Mouse (Mus musculus): ENCODE data around the gene Arf1.

Gene Arf1

GRCm38 (mm10) chr11:59228122-59228953 is at the start of gene Arf1:
Arf1 (minus strand) TSS chr11:59228270.
- DNase-seq: peak; percentile 98

- DNase-seq: peak; percentile 36
These were observed 48.8 kb upstream of the Arf1 start for GRCm38 (mm10) chr11:59276877-59277276.

GRCm38 (mm10) chr11:59274184-59274583 is 46.1 kb upstream of the Arf1 start:
- no peak for DNase-seq

- DNase-seq: no peak
These were observed 38.7 kb upstream of the Arf1 start for GRCm38 (mm10) chr11:59266727-59267126.

GRCm38 (mm10) chr11:59265154-59265813 is 37.2 kb upstream of the Arf1 start:
- no peak for DNase-seq

- DNase-seq: no peak
These were observed 36.5 kb upstream of the Arf1 start for GRCm38 (mm10) chr11:59264593-59264992.

- peak; percentile 16 for DNase-seq
These were observed 35.9 kb upstream of the Arf1 start for GRCm38 (mm10) chr11:59263870-59264563.

GRCm38 (mm10) chr11:59262308-59262707 is 34.2 kb upstream of the Arf1 start:
- no peak for DNase-seq

- DNase-seq: no peak
These were observed 32.8 kb upstream of the Arf1 start for GRCm38 (mm10) chr11:59260706-59261493.

- DNase-seq: no peak
These were observed 31.6 kb upstream of the Arf1 start for GRCm38 (mm10) chr11:59259647-59260046.

GRCm38 (mm10) chr11:59248101-59248500 is 20.0 kb upstream of the Arf1 start:
- no peak for DNase-seq

GRCm38 (mm10) chr11:59243856-59244255 is 15.8 kb upstream of the Arf1 start:
- no peak for DNase-seq

GRCm38 (mm10) chr11:59241841-59242240 is 13.8 kb upstream of the Arf1 start:
- no peak for DNase-seq

- DNase-seq: no peak
These were observed 11.7 kb upstream of the Arf1 start for GRCm38 (mm10) chr11:59239796-59240195.

- DNase-seq: no peak
These were observed 11.3 kb upstream of the Arf1 start for GRCm38 (mm10) chr11:59239428-59239785.

- DNase-seq: peak; percentile 77
These were observed 10.7 kb upstream of the Arf1 start for GRCm38 (mm10) chr11:59238525-59239427.

GRCm38 (mm10) chr11:59232797-59233196 is 4.7 kb upstream of the Arf1 start:
- DNase-seq: no peak

GRCm38 (mm10) chr11:59230144-59230760 is 2.2 kb upstream of the Arf1 start:
- peak; percentile 81 for DNase-seq

- DNase-seq: peak; percentile 49
These were observed 407 bp downstream of the Arf1 start for GRCm38 (mm10) chr11:59227604-59228121.

GRCm38 (mm10) chr11:59226787-59227603 is 1.1 kb downstream of the Arf1 start:
- peak; percentile 67 for DNase-seq

Measured in kidney, adult 9 months (tissue).